Mouse (Mus musculus) midbrain, embryonic 13.5 days (tissue): ENCODE measurements around the gene Myh9. TPM values are rescaled to one million over a fixed set of nuclear protein-coding genes. Genes with fewer than 3 reads are reported as not detected.

Experiments
- ATAC-seq: fragments of 200-750 bp; cut with Nextera tagmentation; 2 replicates; pipeline ENCODE4 v1.8.0; 2017; ENCODE audit warnings: mild to moderate bottlenecking, moderate TSS enrichment, moderate library complexity
- H3K27ac ChIP-seq: fragments of 300-500 bp; sonication (generic); 2 replicates; pipeline ENCODE4 v1.5.1; 2015; ENCODE audit warnings: inconsistent platforms, mild to moderate bottlenecking, moderate library complexity
- H3K27me3 ChIP-seq: fragments of 300-500 bp; sonication (generic); 2 replicates; pipeline ENCODE4 v1.6.1; 2015; ENCODE audit warnings: mild to moderate bottlenecking, inconsistent platforms
- H3K36me3 ChIP-seq: fragments of 300-500 bp; sonication (generic); 2 replicates; pipeline ENCODE4 v1.6.1; 2015; ENCODE audit warnings: mild to moderate bottlenecking, inconsistent platforms
- H3K4me1 ChIP-seq: fragments of 300-500 bp; sonication (generic); replicated peaks from 2 replicates; pipeline ENCODE4 v1.6.1; 2015; ENCODE audit warnings: inconsistent platforms
- H3K4me2 ChIP-seq: fragments of 300-500 bp; sonication (generic); replicated peaks from 2 replicates; pipeline ENCODE4 v1.6.1; 2015; ENCODE audit warnings: moderate library complexity, mild to moderate bottlenecking, inconsistent platforms
- H3K4me3 ChIP-seq: fragments of 300-500 bp; sonication (generic); replicated peaks from 2 replicates; pipeline ENCODE4 v1.5.1; 2015; ENCODE audit warnings: mild to moderate bottlenecking, inconsistent platforms
- H3K9ac ChIP-seq: fragments of 300-500 bp; sonication (generic); replicated peaks from 2 replicates; pipeline ENCODE4 v1.6.1; 2015; ENCODE audit warnings: mild to moderate bottlenecking, inconsistent platforms
- H3K9me3 ChIP-seq: fragments of 300-500 bp; sonication (generic); 2 replicates; pipeline ENCODE4 v1.6.1; 2016; ENCODE audit warnings: mild to moderate bottlenecking, inconsistent platforms
- WGBS: fragments of 180-500 bp; shearing (Covaris S2); methylation state at CpG from one replicate; pipeline ENCODE4 v1.1.7; 2015; 5-methylcytosine and 5-hydroxymethylcytosine counted together
- polyA plus RNA-seq: library from polyadenylated mRNA; unstranded; fragments of >200 nt; fragmentation: Nextera tagmentation; extraction: Ambion mirVana; gene quantifications from 2 replicates; pipeline ENCODE4 v1.2.1, GENCODE M21; 2015

Gene Myh9
- polyA plus RNA-seq, 1 experiment from 2014 or later: 14.1 TPM

DNA sequence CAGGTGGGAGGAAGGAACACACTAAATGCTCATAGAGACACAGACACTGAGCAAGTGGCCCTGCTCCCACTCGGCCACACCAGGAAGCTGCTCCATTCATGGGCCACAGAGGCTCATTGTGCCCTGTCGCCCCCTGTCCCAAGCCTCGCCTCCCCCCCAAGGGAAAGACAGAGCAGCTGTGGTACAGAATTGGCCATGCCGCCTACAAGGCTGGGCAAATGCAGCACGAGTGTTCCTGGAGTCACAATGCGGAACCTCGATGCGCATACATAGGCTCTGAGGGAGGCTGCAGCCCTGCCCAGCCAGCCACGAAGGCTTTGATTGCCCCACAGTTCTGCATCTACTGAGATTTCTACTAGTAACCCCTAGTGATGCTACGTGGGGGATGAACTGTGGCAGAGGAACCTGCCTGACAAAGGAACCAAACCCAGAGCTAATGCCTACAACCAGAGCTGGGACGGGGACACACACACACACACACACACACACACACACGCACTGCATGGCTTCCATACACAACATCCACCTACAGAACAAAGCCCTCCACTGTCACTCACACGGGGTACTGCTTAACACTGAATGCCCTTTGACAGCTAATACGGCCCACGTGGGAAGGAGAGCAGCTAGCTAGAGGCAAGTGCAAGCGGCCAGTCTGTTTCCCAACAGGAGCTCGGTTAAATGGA is 31.4 kb downstream of the Myh9 start:
- Histone ChIP-seq H3K4me1 (peaks cover 18% of the 10 kb centered on the region), H3K9ac (no peak overlapping the region), H3K36me3 (peaks cover 20% of the 10 kb centered on the region), H3K27ac (peak overlapping the region; percentile 19), H3K9me3 (no peaks in the 10 kb centered on the region), H3K4me3 (no peak overlapping the region), H3K4me2 (no peak overlapping the region), H3K27me3 (no peaks in the 10 kb centered on the region)
- 43% methylated on average over 17 of the region's 17 CpGs for WGBS
- peak; percentile 70 for ATAC-seq

DNA sequence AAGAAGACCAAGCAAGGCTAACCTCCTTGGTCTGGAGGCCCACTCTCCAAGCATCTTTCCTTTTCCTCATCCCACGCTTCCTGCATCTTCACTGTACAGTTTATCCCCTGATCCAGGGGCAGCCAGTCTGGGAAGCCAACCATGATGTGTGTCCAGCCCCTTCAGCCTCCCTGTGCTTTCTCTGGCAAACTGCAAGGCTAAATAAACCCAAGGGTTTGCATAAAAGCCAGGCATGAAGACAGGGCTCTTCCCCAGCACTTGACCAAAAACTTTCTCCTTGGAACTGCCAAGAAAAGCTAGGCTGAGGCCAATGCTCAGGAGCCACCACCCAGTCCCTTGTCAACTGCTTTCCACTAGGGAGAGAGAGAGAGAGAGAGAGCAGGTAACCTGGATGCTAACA is 32.5 kb downstream of the Myh9 start:
- H3K4me1 ChIP-seq: peaks cover 18% of the 10 kb centered on the region
- H3K27ac ChIP-seq: no peak overlapping the region
- ATAC-seq: no peak
- no peak overlapping the region for H3K9ac ChIP-seq
- H3K27me3 ChIP-seq: no peaks in the 10 kb centered on the region
- no peaks in the 10 kb centered on the region for H3K9me3 ChIP-seq
- H3K4me2 ChIP-seq: no peak overlapping the region
- H3K36me3 ChIP-seq: peaks cover 20% of the 10 kb centered on the region
- 91% methylated on average over 1 of the region's 1 CpGs for WGBS
- H3K4me3 ChIP-seq: no peak overlapping the region

DNA sequence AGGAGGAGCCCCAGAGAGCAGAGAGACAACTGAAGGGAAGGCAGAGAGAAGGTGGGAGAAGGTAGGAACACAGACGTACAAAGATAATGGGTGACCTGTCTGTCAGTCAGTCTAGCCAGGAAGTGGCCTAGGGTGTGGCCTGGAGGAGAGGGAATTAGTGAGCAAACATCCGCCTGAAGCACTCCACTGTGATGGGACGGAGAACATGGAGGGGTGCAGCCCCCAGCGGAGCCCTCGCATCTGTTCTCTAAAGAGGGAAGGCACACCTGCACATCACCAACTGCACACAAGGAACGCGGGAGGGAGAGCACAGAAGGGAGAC is 34.8 kb downstream of the Myh9 start:
- no peak overlapping the region for H3K9ac ChIP-seq
- H3K9me3 ChIP-seq: no peaks in the 10 kb centered on the region
- WGBS: 90% methylated on average over 7 of the region's 7 CpGs
- no peak overlapping the region for H3K27ac ChIP-seq
- no peak overlapping the region for H3K4me2 ChIP-seq
- ATAC-seq: no peak
- no peak overlapping the region for H3K4me3 ChIP-seq
- H3K4me1 ChIP-seq: peaks cover 18% of the 10 kb centered on the region
- H3K27me3 ChIP-seq: no peaks in the 10 kb centered on the region
- peaks cover 24% of the 10 kb centered on the region for H3K36me3 ChIP-seq

DNA sequence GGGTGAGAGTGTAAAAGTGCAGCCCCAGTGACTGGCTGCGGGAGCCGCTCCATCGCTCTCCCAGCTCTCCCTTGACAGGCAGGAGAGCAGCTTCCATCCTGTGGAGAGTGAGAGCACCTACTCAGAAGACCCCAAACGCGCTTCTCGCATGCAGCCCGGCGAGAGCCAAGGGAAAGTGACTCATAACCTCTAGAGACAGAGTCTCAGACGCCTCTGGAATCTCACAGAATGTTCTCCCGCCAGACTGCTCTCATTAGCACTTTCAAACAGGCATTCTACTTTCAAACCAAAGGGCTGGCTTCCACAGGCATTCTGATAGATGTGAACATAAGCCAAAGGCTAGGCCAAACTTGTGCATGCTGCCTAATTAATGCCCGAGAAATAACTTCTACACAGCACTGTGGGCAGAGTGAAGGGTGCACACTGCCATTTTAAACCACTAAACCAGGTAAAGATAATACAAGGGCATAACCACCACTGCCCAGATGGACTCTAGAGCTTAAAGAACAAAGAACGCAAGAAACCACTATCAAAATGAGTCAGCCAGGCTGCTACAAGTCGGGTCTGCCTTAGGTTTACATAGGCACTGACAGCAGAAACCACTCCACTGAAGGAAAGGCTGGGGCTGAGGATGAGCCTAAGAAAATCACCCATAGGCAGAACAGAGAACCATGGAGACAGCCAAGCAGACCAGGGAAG is 35.3 kb downstream of the Myh9 start:
- Histone ChIP-seq H3K9ac (no peak overlapping the region), H3K27ac (no peak overlapping the region), H3K9me3 (no peaks in the 10 kb centered on the region), H3K4me2 (no peak overlapping the region), H3K4me1 (peaks cover 18% of the 10 kb centered on the region), H3K4me3 (no peak overlapping the region), H3K27me3 (no peaks in the 10 kb centered on the region), H3K36me3 (peaks cover 24% of the 10 kb centered on the region)
- no peak for ATAC-seq
- WGBS: 86% methylated on average over 13 of the region's 13 CpGs

DNA sequence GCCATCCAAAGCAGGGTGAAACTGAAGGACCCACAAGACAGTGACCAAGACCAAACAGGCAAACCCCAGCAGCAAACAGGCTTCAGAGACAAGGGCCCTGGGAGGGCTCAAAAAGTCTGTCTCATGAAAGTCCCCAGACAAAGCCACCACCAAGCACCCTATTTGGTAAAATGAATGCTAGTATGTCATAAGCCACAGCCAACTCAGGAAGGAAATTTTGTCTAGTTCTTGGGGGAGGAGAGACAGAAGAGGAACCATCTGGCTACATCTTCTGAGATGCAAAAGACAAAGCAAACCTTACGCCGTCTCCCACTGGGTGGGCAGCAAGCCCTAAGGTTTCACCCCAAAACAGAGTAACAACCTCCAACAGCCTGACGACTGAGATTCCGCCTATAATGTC is 36.3 kb downstream of the Myh9 start:
- H3K4me1 ChIP-seq: peaks cover 8% of the 10 kb centered on the region
- WGBS: 96% methylated on average over 4 of the region's 4 CpGs
- H3K27me3 ChIP-seq: no peaks in the 10 kb centered on the region
- no peaks in the 10 kb centered on the region for H3K9me3 ChIP-seq
- no peak overlapping the region for H3K9ac ChIP-seq
- no peak overlapping the region for H3K4me2 ChIP-seq
- no peak for ATAC-seq
- H3K4me3 ChIP-seq: no peak overlapping the region
- H3K27ac ChIP-seq: no peak overlapping the region
- peaks cover 24% of the 10 kb centered on the region for H3K36me3 ChIP-seq

DNA sequence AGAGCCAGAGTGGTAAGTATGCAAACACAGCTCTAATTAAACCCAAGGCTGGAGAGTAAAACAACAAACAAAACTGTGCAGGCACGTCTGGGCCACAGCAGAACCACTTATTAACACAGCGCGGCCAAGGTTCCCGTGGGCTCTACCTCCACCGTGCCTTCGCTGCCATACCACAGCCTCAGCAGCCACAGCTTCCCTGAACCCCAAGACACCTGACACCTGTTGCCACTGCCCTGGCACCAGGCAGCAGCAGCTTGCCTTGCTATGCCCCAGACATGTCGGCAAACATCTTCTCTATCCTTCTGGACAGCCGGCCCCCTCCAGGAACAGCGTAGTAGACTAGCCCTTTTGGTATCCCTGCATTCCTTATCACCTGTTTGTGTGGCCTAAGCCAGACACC is 37.0 kb downstream of the Myh9 start:
- 94% methylated on average over 9 of the region's 9 CpGs for WGBS
- ATAC-seq: no peak

DNA sequence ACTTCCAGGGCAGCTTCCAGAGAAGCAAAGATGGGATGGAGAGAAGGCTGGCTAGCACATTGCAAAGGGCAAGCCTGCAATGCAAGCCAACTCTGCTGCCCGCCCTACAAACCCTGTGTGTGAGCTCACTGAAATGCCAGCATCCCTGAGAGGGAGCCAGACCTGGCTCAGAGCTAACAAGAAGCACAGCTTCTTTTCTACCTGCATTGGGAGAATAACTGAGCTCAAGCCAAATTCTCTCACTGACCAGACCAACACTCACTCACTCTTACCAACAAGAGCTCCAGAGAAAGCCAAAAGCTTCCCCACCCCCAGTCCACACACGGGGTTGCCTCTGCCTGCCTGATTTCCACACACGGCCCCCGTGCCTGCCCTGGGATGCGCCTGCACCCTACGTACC is 37.5 kb downstream of the Myh9 start:
- Histone ChIP-seq H3K4me3 (no peak overlapping the region), H3K4me2 (no peak overlapping the region), H3K9ac (no peak overlapping the region), H3K27me3 (no peaks in the 10 kb centered on the region), H3K9me3 (no peaks in the 10 kb centered on the region), H3K4me1 (no peaks in the 10 kb centered on the region), H3K27ac (no peak overlapping the region), H3K36me3 (peaks cover 24% of the 10 kb centered on the region)
- ATAC-seq: no peak
- WGBS: 91% methylated on average over 6 of the region's 6 CpGs

More for the DNA sequence above, 37.0 kb downstream of the Myh9 start:
- Histone ChIP-seq H3K36me3 (peaks cover 24% of the 10 kb centered on the region), H3K4me3 (no peak overlapping the region), H3K27ac (no peak overlapping the region), H3K9ac (no peak overlapping the region), H3K4me2 (no peak overlapping the region), H3K9me3 (no peaks in the 10 kb centered on the region), H3K4me1 (peaks cover under 1% of the 10 kb centered on the region; the same call in 1 of the 2 replicates), H3K27me3 (no peaks in the 10 kb centered on the region)

DNA sequence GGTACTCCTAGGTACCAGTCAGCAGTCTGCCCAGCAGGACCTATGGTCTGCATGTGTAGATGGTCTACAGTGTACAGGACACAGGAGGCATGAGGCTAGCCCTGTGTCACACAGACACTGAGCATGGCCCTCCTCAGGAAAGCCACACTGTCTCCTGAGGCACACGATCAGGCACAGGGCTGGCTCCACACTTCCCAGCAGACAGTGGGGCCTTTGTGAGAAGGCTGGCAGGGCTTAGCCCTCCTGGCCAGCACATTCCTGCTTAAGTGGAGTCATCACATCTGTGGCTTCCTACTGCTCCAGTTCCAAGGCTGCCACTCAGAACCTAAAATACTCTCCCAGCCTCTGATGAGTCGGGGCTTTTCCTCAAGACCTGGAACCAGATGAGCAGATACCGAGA is 38.2 kb downstream of the Myh9 start:
- H3K9ac ChIP-seq: no peak overlapping the region
- 85% methylated on average over 3 of the region's 3 CpGs for WGBS
- no peaks in the 10 kb centered on the region for H3K9me3 ChIP-seq
- peaks cover 4% of the 10 kb centered on the region for H3K4me1 ChIP-seq
- H3K27me3 ChIP-seq: no peaks in the 10 kb centered on the region
- H3K36me3 ChIP-seq: peaks cover 24% of the 10 kb centered on the region
- H3K27ac ChIP-seq: no peak overlapping the region
- no peak overlapping the region for H3K4me2 ChIP-seq
- ATAC-seq: peak; percentile 37; the same call in 1 of the 2 replicates
- H3K4me3 ChIP-seq: no peak overlapping the region

DNA sequence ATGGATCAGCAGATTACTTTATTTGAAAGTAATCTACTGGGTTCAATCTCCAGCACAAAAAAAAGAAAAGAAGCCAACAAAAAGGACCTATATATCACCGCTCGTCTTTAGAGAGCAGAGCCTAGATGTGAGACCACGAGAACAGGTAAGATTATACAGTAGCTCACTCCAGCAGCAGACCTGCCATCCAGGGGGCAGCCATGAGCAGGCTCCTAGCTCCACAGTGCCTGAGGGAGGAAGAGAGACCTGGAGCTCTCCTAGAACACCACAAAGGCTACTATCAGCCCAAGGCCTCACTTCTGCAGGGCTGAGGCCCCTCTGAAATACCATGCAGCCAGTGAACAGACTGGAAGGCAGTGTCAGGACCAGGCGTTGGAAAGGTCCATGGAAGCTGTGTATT is 39.0 kb downstream of the Myh9 start:
- Histone ChIP-seq H3K36me3 (peaks cover 24% of the 10 kb centered on the region), H3K27me3 (no peaks in the 10 kb centered on the region), H3K27ac (no peak overlapping the region), H3K9me3 (no peaks in the 10 kb centered on the region), H3K4me2 (no peak overlapping the region), H3K4me1 (peaks cover 11% of the 10 kb centered on the region), H3K9ac (no peak overlapping the region), H3K4me3 (no peak overlapping the region)
- WGBS: 86% methylated on average over 4 of the region's 4 CpGs
- ATAC-seq: no peak

DNA sequence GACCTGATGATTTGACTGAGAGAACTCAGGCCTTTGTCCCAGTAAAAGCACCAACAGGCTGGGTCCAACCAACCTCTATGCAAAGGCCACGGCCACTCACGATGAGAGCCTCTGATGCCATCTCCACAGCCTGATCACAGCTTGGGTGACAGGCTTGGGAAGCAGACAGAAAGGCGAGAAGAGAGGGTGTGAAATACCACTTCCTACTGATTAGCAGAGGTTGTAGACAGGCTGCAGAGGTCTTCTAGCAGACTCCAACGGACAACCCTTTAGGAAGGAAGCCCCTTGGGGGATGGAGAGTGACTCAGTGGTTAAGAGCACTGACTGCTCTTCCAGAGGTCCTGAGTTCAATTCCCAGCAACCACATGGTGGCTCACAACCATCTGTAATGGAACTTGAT is 40.8 kb downstream of the Myh9 start:
- H3K27ac ChIP-seq: peak overlapping the region; percentile 14; the same call in 1 of the 2 replicates
- no peak for ATAC-seq
- peaks cover 14% of the 10 kb centered on the region for H3K4me1 ChIP-seq

DNA sequence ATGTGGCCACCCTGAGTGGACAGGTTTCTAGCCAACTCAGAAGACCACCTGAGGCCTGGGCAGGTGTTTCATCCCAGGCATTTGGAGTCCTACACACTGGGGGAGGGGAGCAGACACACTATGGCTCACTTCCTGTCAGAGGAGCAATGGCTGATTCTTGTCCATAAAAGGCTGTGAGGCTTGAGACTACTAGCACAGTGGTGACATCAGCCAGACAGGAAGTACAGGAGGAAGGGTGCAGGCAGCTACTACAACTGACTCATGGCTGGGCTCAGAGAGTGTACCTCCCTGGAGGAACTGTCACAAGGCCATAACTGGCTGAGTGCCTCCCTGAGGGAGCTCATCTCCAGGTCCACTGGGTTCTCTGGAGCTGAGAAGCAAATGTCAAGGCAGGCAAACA is 41.5 kb downstream of the Myh9 start:
- Histone ChIP-seq H3K27ac (0 out of 2 replicates have a peak overlapping the region, but pooled peaks have one; percentile 14), H3K4me1 (peaks cover 14% of the 10 kb centered on the region), H3K9ac (no peak overlapping the region), H3K4me2 (no peak overlapping the region), H3K4me3 (no peak overlapping the region), H3K27me3 (no peaks in the 10 kb centered on the region), H3K36me3 (peaks cover 14% of the 10 kb centered on the region; the same call in 1 of the 2 replicates), H3K9me3 (no peaks in the 10 kb centered on the region)
- ATAC-seq: no peak

More for the DNA sequence above, 40.8 kb downstream of the Myh9 start:
- no peak overlapping the region for H3K4me3 ChIP-seq
- H3K27me3 ChIP-seq: no peaks in the 10 kb centered on the region
- WGBS: 91% methylated on average over 4 of the region's 4 CpGs
- H3K36me3 ChIP-seq: peaks cover 16% of the 10 kb centered on the region; the same call in 1 of the 2 replicates
- no peaks in the 10 kb centered on the region for H3K9me3 ChIP-seq
- no peak overlapping the region for H3K9ac ChIP-seq
- H3K4me2 ChIP-seq: no peak overlapping the region

DNA sequence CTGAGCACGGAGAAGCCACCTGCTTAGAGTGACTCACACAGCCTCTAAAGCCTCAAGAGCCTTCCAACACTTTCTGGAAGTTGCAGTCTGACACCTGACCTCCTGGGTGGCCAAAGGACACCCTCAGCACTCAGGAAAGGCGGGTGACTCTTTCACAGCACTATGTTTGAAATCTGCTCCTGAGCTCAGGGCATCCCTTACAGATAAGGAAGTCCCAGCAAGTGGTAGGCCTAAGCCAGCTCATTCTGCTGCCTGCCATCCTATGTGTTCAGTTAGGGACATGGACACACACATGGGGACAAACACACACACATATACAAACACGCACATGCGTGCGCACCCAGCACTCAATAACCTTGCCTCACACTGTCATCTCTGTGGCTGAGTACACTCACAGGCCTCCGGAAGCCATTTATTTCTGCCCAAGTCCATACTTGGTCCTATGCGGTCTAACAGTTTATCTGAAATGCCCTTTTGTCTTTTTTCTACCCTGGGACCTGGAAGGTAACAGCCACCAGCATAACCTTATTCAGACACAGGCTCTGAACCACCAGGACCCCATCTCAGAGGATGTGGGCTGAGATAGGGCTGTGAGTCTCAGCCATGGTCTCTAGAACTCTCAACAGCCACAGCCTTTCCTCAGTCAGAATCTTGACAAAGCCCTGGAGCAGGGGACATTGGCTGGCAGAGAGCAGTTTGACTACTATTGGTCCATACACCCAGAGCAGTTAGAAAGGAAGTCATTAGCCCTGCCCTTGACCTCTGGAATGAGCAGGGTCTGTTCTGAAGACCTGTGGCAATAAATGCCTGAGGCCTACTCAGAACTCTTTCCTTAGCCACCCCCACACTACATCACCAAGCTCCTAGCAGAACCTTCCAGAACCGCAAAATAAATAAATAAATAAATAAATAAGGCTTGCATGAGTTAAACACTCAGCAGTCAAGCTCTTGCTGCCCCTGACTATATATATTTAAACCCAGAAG is 42.2 kb downstream of the Myh9 start:
- WGBS: 87% methylated on average over 8 of the region's 8 CpGs
- Histone ChIP-seq H3K4me3 (no peak overlapping the region), H3K4me2 (no peak overlapping the region), H3K4me1 (peaks cover 14% of the 10 kb centered on the region), H3K36me3 (peaks cover 18% of the 10 kb centered on the region; the same call in 1 of the 2 replicates), H3K9ac (no peak overlapping the region), H3K9me3 (no peaks in the 10 kb centered on the region), H3K27me3 (no peaks in the 10 kb centered on the region), H3K27ac (peak overlapping the region; percentile 21; the same call in 1 of the 2 replicates)
- no peak for ATAC-seq
